Mouse (Mus musculus) cerebellum, adult (tissue): ENCODE measurements at regions not wholly inside any gene's neighbourhood (a gene's known extent, or its start where the extent isn't known, plus 50 kb on each side); places are given as distances from the start of the nearest gene placed in this dataset.
A peak's percentile ranks its signal among the peaks of the same experiment; 100 is the strongest.

ENCODE experiments used
- ATAC-seq: cut with Nextera tagmentation; 2 replicates; pipeline ENCODE4 v1.9.2; 2017; ENCODE audit warnings: mild to moderate bottlenecking, moderate library complexity, mixed read lengths; ENCODE audit not compliant: insufficient number of reproducible peaks, low FRiP score, low TSS enrichment

GRCm38 (mm10) chr1:35579992-35580391 lies 488.2 kb upstream of the Hs6st1 start:
- no peak for ATAC-seq

GRCm38 (mm10) chr1:35580474-35580873 lies 487.7 kb upstream of the Hs6st1 start:
- no peak for ATAC-seq

- ATAC-seq = peak; percentile 67
Observed at GRCm38 (mm10) chr1:35587900-35588299, 480.3 kb upstream of the Hs6st1 start.

GRCm38 (mm10) chr1:35588939-35589338 lies 479.3 kb upstream of the Hs6st1 start:
- no peak for ATAC-seq

GRCm38 (mm10) chr1:35600847-35601246 lies 467.4 kb upstream of the Hs6st1 start:
- ATAC-seq = no peak

GRCm38 (mm10) chr1:35615131-35615530 lies 453.1 kb upstream of the Hs6st1 start:
- no peak for ATAC-seq

- ATAC-seq = no peak
Observed at GRCm38 (mm10) chr1:35619476-35619875, 448.7 kb upstream of the Hs6st1 start.

- no peak for ATAC-seq
Observed at GRCm38 (mm10) chr1:35642595-35642994, 425.6 kb upstream of the Hs6st1 start.

GRCm38 (mm10) chr1:35653119-35653956 lies 414.9 kb upstream of the Hs6st1 start:
- ATAC-seq = no peak

- ATAC-seq = no peak
Observed at GRCm38 (mm10) chr1:35663006-35663405, 405.2 kb upstream of the Hs6st1 start.

- peak; percentile 91 for ATAC-seq
Observed at GRCm38 (mm10) chr1:35673524-35673923, 394.7 kb upstream of the Hs6st1 start.

- ATAC-seq = no peak
Observed at GRCm38 (mm10) chr1:35673992-35674391, 394.2 kb upstream of the Hs6st1 start.

- peak; percentile 64 for ATAC-seq
Observed at GRCm38 (mm10) chr1:35682511-35682949, 385.7 kb upstream of the Hs6st1 start.

GRCm38 (mm10) chr1:35685651-35686050 lies 382.5 kb upstream of the Hs6st1 start:
- ATAC-seq = no peak

- ATAC-seq = no peak
Observed at GRCm38 (mm10) chr1:35694349-35694748, 373.9 kb upstream of the Hs6st1 start.

GRCm38 (mm10) chr1:35694775-35695591 lies 373.2 kb upstream of the Hs6st1 start:
- no peak for ATAC-seq

- ATAC-seq = no peak
Observed at GRCm38 (mm10) chr1:35697218-35697617, 371.0 kb upstream of the Hs6st1 start.

GRCm38 (mm10) chr1:35697834-35698500 lies 370.2 kb upstream of the Hs6st1 start:
- no peak for ATAC-seq

- ATAC-seq = no peak
Observed at GRCm38 (mm10) chr1:35702585-35702984, 365.6 kb upstream of the Hs6st1 start.

GRCm38 (mm10) chr1:35706336-35706735 lies 361.9 kb upstream of the Hs6st1 start:
- ATAC-seq = no peak
